Mouse (Mus musculus): ENCODE data around the gene Tipin.
"Not testable (repeated sequence)": the region's sequence is repeated elsewhere in the genome, so short reads cannot be mapped to it uniquely, and the experiment has no call there.

Gene Tipin

GRCm38 (mm10) chr9:64271249-64271648 is 10.1 kb upstream of the Tipin start:
- in situ Hi-C loops (cut with MseI, MboI), result loop anchor here (5.0 to 10.0 kb wide), 2 partner anchors 94 to 96 kb away; partner anchors contain the start of genes Snapc5 (in 2 of the 2), Rpl4 (in 1 of the 2) and Zwilch (in 1 of the 2)

- in situ Hi-C loops (cut with MseI, MboI), result loop anchor here (5.0 to 10.0 kb wide), 2 partner anchors 95 to 98 kb away; partner anchors contain the start of genes Snapc5 (in 2 of the 2), Rpl4 (in 1 of the 2) and Zwilch (in 1 of the 2)
Observed at GRCm38 (mm10) chr9:64272611-64273010, 8.8 kb upstream of the Tipin start.

GRCm38 (mm10) chr9:64273757-64274156 is 7.6 kb upstream of the Tipin start:
- in situ Hi-C loops (cut with MseI, MboI), result loop anchor here (5.0 to 10.0 kb wide), 2 partner anchors 96 to 99 kb away; partner anchors contain the start of genes Snapc5 (in 2 of the 2), Rpl4 (in 1 of the 2) and Zwilch (in 1 of the 2)

- in situ Hi-C loops (cut with MseI, MboI), result loop anchor here (5.0 to 10.0 kb wide), 2 partner anchors 97 to 99 kb away; partner anchors contain the start of genes Snapc5 (in 2 of the 2), Rpl4 (in 1 of the 2) and Zwilch (in 1 of the 2)
Observed at GRCm38 (mm10) chr9:64274291-64274690, 7.1 kb upstream of the Tipin start.

GRCm38 (mm10) chr9:64274919-64275318 is 6.5 kb upstream of the Tipin start:
- in situ Hi-C loops (cut with MseI, MboI), result loop anchor here (5.0 to 10.0 kb wide), 2 partner anchors 98 to 100 kb away; partner anchors contain the start of genes Snapc5 (in 2 of the 2), Rpl4 (in 1 of the 2) and Zwilch (in 1 of the 2)

DNA sequence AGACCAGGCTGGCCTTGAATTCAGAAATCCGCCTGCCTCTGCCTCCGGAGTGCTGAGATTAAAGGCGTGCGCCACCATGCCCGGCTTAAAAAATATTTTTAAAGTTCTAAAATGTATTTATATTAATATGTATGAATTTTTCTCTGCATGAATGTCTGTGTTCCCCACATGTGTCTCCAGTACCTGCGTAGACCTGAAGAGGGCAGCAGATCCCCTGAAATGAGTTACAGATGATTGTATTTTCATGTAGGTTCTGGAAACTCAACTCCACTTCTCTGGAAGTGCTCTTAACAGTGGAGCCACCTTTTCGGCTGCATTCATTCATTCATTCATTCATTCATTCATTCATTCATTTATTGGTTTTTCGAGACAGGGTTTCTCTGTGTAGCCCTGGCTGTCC is 3.7 kb upstream of the Tipin start:
- in situ Hi-C loops (cut with MseI, MboI), result loop anchor here in 1 of 2 experiments (10.0 kb wide), 1 partner anchor 103 kb away; the partner anchor contains the start of genes Rpl4, Snapc5 and Zwilch

GRCm38 (mm10) chr9:64278665-64279310 is 2.6 kb upstream of the Tipin start:
- in situ Hi-C loops (cut with MseI, MboI), result loop anchor here in 1 of 2 experiments (10.0 kb wide), 1 partner anchor 104 kb away; the partner anchor contains the start of genes Rpl4, Snapc5 and Zwilch

DNA sequence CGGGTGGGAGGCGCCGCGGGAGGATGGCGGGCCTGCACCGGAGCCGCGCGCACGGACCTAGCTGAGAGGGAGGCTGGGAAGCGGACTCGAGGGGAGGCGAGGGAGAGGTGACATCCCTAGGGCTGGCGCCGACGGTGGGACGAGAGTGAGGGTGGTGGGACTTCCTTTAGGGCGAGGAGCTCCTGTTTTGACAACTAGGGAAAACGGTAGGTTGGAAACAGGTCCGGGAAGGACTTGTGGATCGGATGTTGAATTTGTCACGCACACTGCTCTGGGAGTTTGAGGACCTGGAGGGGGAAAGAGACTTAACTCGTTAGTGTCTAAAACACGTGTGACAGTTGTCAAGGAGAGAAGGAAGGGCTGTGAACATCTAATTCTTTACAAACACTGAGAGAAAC is 399 bp downstream of the Tipin start:
- in situ Hi-C loops (cut with MseI, MboI), result no loop called here

- in situ Hi-C loops (cut with MseI, MboI), result no loop called here
Observed at GRCm38 (mm10) chr9:64282404-64282987, 1.1 kb downstream of the Tipin start.

DNA sequence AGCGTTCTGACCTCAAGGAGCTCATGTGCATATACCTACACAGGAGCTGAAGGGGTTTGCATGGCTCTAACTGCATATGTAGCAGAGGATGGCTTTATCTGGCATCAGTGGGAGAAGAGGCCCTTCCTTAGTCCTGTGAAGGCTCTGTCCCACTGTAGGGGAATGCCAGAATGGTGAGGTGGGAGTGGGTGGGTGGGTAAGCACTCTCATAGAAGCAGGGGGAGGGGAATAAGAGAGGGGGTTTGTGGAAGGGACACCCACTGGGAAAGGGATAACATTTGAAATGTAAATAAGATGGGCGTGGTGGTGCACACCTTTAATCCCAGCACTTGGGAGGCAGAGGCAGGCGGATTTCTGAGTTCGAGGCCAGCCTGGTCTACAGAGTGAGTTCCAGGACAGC is 21.7 kb downstream of the Tipin start:
- in situ Hi-C loops (cut with MseI, MboI), result not testable (repeated sequence)

DNA sequence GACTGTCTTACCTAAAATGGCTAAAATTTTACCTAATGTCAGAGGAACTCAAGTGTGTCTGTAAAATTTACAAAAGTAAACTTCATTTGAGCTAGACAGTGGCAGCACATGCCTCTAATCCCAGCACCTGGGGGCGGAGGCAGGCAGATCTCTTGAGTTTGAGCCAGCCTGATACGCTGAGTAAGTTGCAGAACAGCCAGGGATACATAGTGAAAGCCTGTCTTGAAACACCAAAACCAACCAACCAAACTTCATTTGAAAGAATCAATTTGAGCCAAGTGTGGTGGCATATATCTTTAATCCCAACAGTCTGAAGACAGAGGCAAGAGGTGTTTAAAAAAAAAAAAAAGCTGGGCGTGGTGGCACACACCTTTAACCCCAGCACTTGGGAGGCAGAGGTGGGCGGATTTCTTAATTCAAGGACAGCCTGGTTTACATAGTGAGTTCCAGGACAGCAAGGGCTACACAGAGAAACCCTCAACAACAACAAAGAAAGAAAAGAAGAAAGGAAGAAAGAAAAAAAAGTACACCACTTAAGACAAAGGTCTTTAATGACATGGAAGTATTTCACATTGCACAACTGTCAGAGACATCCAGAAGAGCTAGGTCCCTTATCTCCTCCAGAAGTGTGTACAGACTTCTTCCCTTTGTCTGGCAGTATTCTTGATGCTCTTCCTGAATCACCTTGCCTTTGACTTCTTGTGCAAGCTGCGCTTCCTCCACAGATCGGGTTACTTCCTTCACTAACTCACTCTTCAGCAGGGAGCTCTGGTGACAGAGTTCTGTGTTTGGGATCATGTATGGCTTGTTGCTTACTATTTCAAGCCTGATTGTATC is 25.3 kb downstream of the Tipin start:
- in situ Hi-C loops (cut with MseI, MboI), result no loop called here

DNA sequence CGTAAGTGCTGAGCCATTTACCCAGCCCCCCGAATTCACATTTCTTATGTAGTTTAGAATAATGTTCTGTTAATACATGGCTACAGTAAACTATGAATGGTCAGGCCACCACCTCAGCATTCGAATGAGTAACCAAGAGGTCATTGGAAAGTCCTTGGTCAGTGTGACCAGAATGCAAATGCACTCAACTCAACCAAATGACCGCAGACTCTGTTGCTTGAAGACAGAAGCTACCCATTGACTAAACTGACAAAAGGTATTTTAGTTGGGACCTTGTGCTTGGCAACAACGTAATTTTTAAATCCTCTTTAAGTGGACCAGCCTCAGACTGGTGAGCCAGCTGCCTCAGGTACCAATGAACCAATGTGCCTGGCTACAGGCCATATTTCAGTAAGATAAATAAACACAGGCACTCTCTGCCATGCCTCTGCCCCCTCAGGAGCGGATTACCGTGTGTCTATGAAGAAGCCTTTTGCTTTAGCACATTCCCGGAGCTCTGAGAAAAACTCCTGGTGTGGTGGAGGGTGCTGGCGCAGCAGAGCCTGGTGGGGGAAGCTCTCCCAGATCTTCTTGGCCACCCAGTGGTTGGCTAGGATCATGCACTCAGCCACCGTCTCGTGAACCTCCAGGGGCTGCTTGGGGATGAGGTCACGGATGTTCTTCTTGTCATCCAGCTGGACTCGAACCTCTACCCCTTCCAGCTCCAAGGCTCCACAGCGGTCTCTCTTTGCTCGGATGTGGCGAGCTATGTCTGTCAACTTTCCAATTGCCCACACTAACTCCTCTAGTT is 29.8 kb downstream of the Tipin start:
- in situ Hi-C loops (cut with MseI, MboI), result no loop called here

DNA sequence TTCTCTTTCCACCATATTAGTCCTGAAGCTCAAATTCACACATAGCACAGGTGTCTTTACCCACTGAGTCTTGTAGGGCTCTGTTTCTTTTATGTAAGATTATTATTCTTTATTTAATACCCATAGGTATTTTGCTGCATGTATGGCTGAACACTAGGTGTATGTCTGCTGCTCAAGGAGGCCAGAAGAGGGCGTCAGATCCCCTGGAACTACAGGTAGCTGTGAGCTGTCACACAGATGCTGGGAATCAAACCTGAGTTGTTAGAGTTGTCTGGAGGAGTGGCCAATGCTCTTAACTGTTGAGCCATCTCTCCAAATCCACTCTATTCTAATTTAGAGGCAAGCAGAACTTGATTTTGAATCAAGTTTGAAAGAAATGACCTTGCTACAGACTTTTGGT is 30.7 kb downstream of the Tipin start:
- in situ Hi-C loops (cut with MseI, MboI), result no loop called here

DNA sequence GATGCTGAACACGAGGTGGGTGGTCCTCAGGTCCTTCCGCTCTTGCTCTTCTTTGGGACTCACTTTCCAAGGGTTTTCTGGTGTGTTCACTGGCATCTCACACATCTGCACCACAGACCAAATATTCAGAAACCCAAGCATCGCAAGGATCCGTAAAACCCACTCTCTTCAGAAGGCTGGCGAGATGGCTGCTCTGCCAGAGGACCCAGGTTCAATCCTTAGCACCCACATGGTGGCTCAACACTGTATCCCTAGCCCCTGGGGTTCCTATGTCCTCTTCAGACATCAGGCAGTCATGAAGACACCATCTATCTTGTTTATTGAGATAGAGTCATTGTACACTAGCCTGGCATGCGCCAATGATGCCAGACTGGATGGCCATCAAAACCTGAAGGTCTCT is 33.3 kb downstream of the Tipin start:
- in situ Hi-C loops (cut with MseI, MboI), result no loop called here

DNA sequence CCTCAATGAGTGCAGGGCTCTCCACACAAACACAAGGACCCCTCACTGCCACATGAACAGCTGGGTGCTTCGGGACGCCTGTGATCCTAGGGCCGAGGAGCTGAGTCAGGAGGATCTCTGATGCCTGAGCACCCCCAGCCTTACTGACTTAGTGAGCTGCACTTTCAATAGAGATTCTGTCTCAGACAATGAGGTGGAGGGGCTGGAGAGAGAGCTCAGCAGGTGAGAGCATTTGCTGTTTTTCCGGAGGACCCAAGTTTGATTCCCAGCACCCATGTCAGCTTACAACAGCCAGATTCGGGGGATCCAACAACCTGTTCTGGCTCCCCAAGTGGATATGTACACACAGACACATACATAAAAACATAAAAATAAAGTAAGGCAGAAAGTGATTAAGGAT is 35.6 kb downstream of the Tipin start:
- in situ Hi-C loops (cut with MseI, MboI), result no loop called here

- in situ Hi-C loops (cut with MseI, MboI), result no loop called here
Observed at GRCm38 (mm10) chr9:64323976-64324375, 42.6 kb downstream of the Tipin start.

DNA sequence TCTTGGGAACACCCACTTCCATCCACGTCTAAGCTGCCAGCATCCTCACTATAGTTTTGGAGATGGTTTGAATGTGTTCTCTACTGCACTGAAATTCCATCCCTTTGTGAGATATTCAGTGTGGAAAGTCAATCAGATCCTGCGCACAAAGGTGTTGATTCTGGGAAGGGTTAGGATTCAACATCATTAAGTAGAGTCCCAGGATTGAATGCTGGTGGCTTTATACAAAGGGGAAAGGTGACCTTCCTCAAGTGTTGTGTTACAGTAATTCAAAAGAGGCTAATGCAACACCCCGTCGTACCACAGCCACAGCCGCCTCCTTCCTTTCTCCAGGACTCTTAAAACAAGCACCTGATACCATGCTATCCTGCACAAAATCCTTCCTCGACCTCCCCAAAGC is 54.4 kb downstream of the Tipin start:
- in situ Hi-C loops (cut with MseI, MboI), result no loop called here

- in situ Hi-C loops (cut with MseI, MboI), result no loop called here
Observed at GRCm38 (mm10) chr9:64339361-64339760, 58.0 kb downstream of the Tipin start.

DNA sequence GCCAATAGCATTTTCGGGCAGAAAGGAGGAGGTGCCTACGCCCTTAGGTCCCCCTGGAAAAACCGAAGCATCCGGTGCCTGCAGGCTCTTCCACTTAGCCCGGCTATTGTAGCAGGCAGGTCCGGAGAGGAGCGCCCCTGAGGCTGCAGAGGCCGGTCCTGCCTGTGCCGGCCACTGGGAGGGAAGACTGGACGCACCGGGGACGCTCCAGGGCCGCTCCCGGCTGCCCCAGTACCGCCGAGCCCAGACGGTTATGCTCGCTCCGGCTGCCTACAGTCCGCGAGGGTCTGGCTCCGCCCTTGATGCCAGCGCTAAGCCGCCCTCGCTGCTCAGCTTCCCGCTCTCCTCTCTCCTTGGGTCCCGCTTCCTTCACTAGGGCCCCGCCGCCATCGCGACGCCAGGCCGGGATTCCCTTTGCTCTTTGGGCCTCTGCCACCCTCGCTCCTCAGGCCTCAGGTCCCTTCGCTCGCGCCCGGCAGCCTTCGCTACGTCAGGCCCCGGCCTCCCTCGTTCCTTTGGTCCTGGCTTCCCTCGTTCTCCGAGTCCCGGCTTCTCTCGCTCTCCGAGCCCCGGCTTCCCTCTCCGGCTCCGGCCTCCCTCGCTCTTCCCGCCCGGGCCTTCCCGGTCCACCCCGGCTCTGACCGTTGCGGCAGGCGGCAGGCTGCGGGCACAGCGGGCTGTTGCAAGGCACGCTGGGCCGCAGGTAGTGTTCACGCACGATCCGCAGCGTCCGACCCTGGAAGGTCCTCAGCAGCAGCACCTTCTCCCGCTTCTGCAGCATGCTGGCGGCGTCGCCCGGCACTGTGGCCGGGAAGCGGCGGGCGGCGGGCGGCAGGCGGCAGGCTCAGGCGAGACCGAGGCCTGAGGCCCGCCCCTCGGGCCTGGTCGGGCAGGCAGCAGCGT is 59.2 kb downstream of the Tipin start:
- in situ Hi-C loops (cut with MseI, MboI), result no loop called here

DNA sequence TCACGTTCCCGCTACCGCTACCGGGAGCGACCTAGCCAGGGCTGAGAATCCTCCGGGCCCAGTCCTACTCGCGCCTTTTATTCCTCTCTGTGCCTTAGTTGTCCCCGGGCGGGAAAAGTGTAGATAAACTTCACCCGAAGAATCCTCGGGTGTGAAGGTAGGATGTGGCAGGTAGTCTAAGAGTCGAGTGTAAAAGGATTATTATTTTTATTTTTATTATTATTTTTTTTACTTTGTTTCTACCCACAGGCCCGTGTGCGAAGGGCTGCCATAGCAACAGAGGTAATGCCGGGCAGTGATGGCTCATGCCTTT is 59.8 kb downstream of the Tipin start, which contains the start of gene Dis3l:
Dis3l (minus strand) TSS at position 35 of the 313 bp plus-strand sequence.
- in situ Hi-C loops (cut with MseI, MboI), result no loop called here
